Mouse (Mus musculus): ENCODE data around the gene Myo18a. TPM values are rescaled to one million over a fixed set of nuclear protein-coding genes. Genes with fewer than 3 reads are reported as not detected.
"Not testable (repeated sequence)": the region's sequence is repeated elsewhere in the genome, so short reads cannot be mapped to it uniquely, and the experiment has no call there.

Gene Myo18a
- polyA plus RNA-seq, 1 experiment from 2014 or later = 114 TPM

- no peak overlapping the region for H3K9ac ChIP-seq (ENCODE audit: low read length)
- WGBS = 0% methylated on average over 6 of the region's 6 CpGs
- no peaks in the 10 kb centered on the region for H3K27me3 ChIP-seq (ENCODE audit: control insufficient read depth, insufficient read depth, low read length)
- H3K4me3 ChIP-seq (ENCODE audit: control insufficient read depth in 1 of 2, insufficient read depth in 1 of 2, low read depth in 1 of 2, low read length in 2 of 2) = no peak overlapping the region
- H3K27ac ChIP-seq (replicated peaks in 1 of 2; ENCODE audit: control insufficient read depth in 1 of 2, insufficient read depth in 1 of 2, low read depth in 2 of 2, low read length in 2 of 2) = no peak overlapping the region
- no peaks in the 10 kb centered on the region for H3K36me3 ChIP-seq (ENCODE audit: control insufficient read depth, insufficient read depth, low read length)
- no peak for ATAC-seq (ENCODE audit: insufficient number of reproducible peaks, insufficient read depth, low FRiP score, low read depth)
- no peaks in the 10 kb centered on the region for H3K4me1 ChIP-seq (ENCODE audit: control insufficient read depth in 2 of 2, insufficient read depth in 2 of 2, low read length in 2 of 2)
- H3K4me2 ChIP-seq (ENCODE audit: low read length) = no peak overlapping the region
- H3K9me3 ChIP-seq (ENCODE audit: control insufficient read depth, low read length) = no peaks in the 10 kb centered on the region
Observed at GRCm38 (mm10) chr11:77737289-77737688, 25.8 kb upstream of the Myo18a start.

GRCm38 (mm10) chr11:77738555-77738954, 24.5 kb upstream of the Myo18a start:
- no peaks in the 10 kb centered on the region for H3K4me1 ChIP-seq (ENCODE audit: control insufficient read depth in 2 of 2, insufficient read depth in 2 of 2, low read length in 2 of 2)
- no peak overlapping the region for H3K27ac ChIP-seq (replicated peaks in 1 of 2; ENCODE audit: control insufficient read depth in 1 of 2, insufficient read depth in 1 of 2, low read depth in 2 of 2, low read length in 2 of 2)
- H3K9me3 ChIP-seq (ENCODE audit: control insufficient read depth, low read length) = no peaks in the 10 kb centered on the region
- H3K9ac ChIP-seq (ENCODE audit: low read length) = no peak overlapping the region
- H3K4me3 ChIP-seq (ENCODE audit: control insufficient read depth in 1 of 2, insufficient read depth in 1 of 2, low read depth in 1 of 2, low read length in 2 of 2) = no peak overlapping the region
- H3K36me3 ChIP-seq (ENCODE audit: control insufficient read depth, insufficient read depth, low read length) = no peaks in the 10 kb centered on the region
- H3K4me2 ChIP-seq (ENCODE audit: low read length) = no peak overlapping the region
- WGBS = 49% methylated on average over 7 of the region's 7 CpGs
- no peaks in the 10 kb centered on the region for H3K27me3 ChIP-seq (ENCODE audit: control insufficient read depth, insufficient read depth, low read length)
- ATAC-seq (ENCODE audit: insufficient number of reproducible peaks, insufficient read depth, low FRiP score, low read depth) = no peak

- no peak overlapping the region for H3K9ac ChIP-seq (ENCODE audit: low read length)
- H3K4me1 ChIP-seq (ENCODE audit: control insufficient read depth in 2 of 2, insufficient read depth in 2 of 2, low read length in 2 of 2) = no peaks in the 10 kb centered on the region
- no peak overlapping the region for H3K27ac ChIP-seq (replicated peaks in 1 of 2; ENCODE audit: control insufficient read depth in 1 of 2, insufficient read depth in 1 of 2, low read depth in 2 of 2, low read length in 2 of 2)
- no peaks in the 10 kb centered on the region for H3K9me3 ChIP-seq (ENCODE audit: control insufficient read depth, low read length)
- no peak overlapping the region for H3K4me3 ChIP-seq (ENCODE audit: control insufficient read depth in 1 of 2, insufficient read depth in 1 of 2, low read depth in 1 of 2, low read length in 2 of 2)
- no peak overlapping the region for H3K4me2 ChIP-seq (ENCODE audit: low read length)
- no peaks in the 10 kb centered on the region for H3K36me3 ChIP-seq (ENCODE audit: control insufficient read depth, insufficient read depth, low read length)
- no peak for ATAC-seq (ENCODE audit: insufficient number of reproducible peaks, insufficient read depth, low FRiP score, low read depth)
- no peaks in the 10 kb centered on the region for H3K27me3 ChIP-seq (ENCODE audit: control insufficient read depth, insufficient read depth, low read length)
- WGBS = 30% methylated on average over 6 of the region's 6 CpGs
Observed at GRCm38 (mm10) chr11:77743966-77744365, 19.1 kb upstream of the Myo18a start.

GRCm38 (mm10) chr11:77746652-77747051, 16.4 kb upstream of the Myo18a start:
- WGBS = 82% methylated on average over 4 of the region's 4 CpGs
- Histone ChIP-seq H3K4me1 (ENCODE audit: control insufficient read depth in 2 of 2, insufficient read depth in 2 of 2, low read length in 2 of 2) (no peaks in the 10 kb centered on the region), H3K9ac (ENCODE audit: low read length) (no peak overlapping the region), H3K27ac (replicated peaks in 1 of 2; ENCODE audit: control insufficient read depth in 1 of 2, insufficient read depth in 1 of 2, low read depth in 2 of 2, low read length in 2 of 2) (no peak overlapping the region), H3K4me3 (ENCODE audit: control insufficient read depth in 1 of 2, insufficient read depth in 1 of 2, low read depth in 1 of 2, low read length in 2 of 2) (no peak overlapping the region), H3K9me3 (ENCODE audit: control insufficient read depth, low read length) (no peaks in the 10 kb centered on the region), H3K36me3 (ENCODE audit: control insufficient read depth, insufficient read depth, low read length) (no peaks in the 10 kb centered on the region), H3K4me2 (ENCODE audit: low read length) (no peak overlapping the region), H3K27me3 (ENCODE audit: control insufficient read depth, insufficient read depth, low read length) (no peaks in the 10 kb centered on the region)
- no peak for ATAC-seq (ENCODE audit: insufficient number of reproducible peaks, insufficient read depth, low FRiP score, low read depth)

- ATAC-seq (ENCODE audit: insufficient number of reproducible peaks, insufficient read depth, low FRiP score, low read depth); H3K36me3 ChIP-seq (ENCODE audit: control insufficient read depth, insufficient read depth, low read length); H3K4me2 ChIP-seq (ENCODE audit: low read length); H3K9ac ChIP-seq (ENCODE audit: low read length); H3K27ac ChIP-seq (replicated peaks in 1 of 2; ENCODE audit: control insufficient read depth in 1 of 2, insufficient read depth in 1 of 2, low read depth in 2 of 2, low read length in 2 of 2); H3K9me3 ChIP-seq (ENCODE audit: control insufficient read depth, low read length); H3K4me3 ChIP-seq (ENCODE audit: control insufficient read depth in 1 of 2, insufficient read depth in 1 of 2, low read depth in 1 of 2, low read length in 2 of 2); H3K4me1 ChIP-seq (ENCODE audit: control insufficient read depth in 2 of 2, insufficient read depth in 2 of 2, low read length in 2 of 2); H3K27me3 ChIP-seq (ENCODE audit: control insufficient read depth, insufficient read depth, low read length): not testable (repeated sequence)
- 87% methylated on average over 13 of the region's 15 CpGs for WGBS
Observed at GRCm38 (mm10) chr11:77747103-77747502, 15.9 kb upstream of the Myo18a start.

- 81% methylated on average over 5 of the region's 5 CpGs for WGBS
Observed at GRCm38 (mm10) chr11:77748996-77749395, 14.1 kb upstream of the Myo18a start.

GRCm38 (mm10) chr11:77752525-77752924, 10.5 kb upstream of the Myo18a start:
- Histone ChIP-seq H3K9ac (ENCODE audit: low read length) (no peak overlapping the region), H3K4me3 (ENCODE audit: control insufficient read depth in 1 of 2, insufficient read depth in 1 of 2, low read depth in 1 of 2, low read length in 2 of 2) (no peak overlapping the region), H3K27me3 (ENCODE audit: control insufficient read depth, insufficient read depth, low read length) (no peaks in the 10 kb centered on the region), H3K36me3 (ENCODE audit: control insufficient read depth, insufficient read depth, low read length) (no peaks in the 10 kb centered on the region), H3K9me3 (ENCODE audit: control insufficient read depth, low read length) (no peaks in the 10 kb centered on the region), H3K4me1 (ENCODE audit: control insufficient read depth in 2 of 2, insufficient read depth in 2 of 2, low read length in 2 of 2) (no peaks in the 10 kb centered on the region), H3K27ac (replicated peaks in 1 of 2; ENCODE audit: control insufficient read depth in 1 of 2, insufficient read depth in 1 of 2, low read depth in 2 of 2, low read length in 2 of 2) (no peak overlapping the region), H3K4me2 (ENCODE audit: low read length) (no peak overlapping the region)
- ATAC-seq (ENCODE audit: insufficient number of reproducible peaks, insufficient read depth, low FRiP score, low read depth) = no peak
- 62% methylated on average over 5 of the region's 5 CpGs for WGBS

More at GRCm38 (mm10) chr11:77748996-77749395, 14.1 kb upstream of the Myo18a start:
- Histone ChIP-seq H3K4me1 (ENCODE audit: control insufficient read depth in 2 of 2, insufficient read depth in 2 of 2, low read length in 2 of 2) (no peaks in the 10 kb centered on the region), H3K4me2 (ENCODE audit: low read length) (no peak overlapping the region), H3K27me3 (ENCODE audit: control insufficient read depth, insufficient read depth, low read length) (no peaks in the 10 kb centered on the region), H3K9me3 (ENCODE audit: control insufficient read depth, low read length) (no peaks in the 10 kb centered on the region), H3K4me3 (ENCODE audit: control insufficient read depth in 1 of 2, insufficient read depth in 1 of 2, low read depth in 1 of 2, low read length in 2 of 2) (no peak overlapping the region), H3K36me3 (ENCODE audit: control insufficient read depth, insufficient read depth, low read length) (no peaks in the 10 kb centered on the region), H3K27ac (replicated peaks in 1 of 2; ENCODE audit: control insufficient read depth in 1 of 2, insufficient read depth in 1 of 2, low read depth in 2 of 2, low read length in 2 of 2) (no peak overlapping the region), H3K9ac (ENCODE audit: low read length) (no peak overlapping the region)
- no peak for ATAC-seq (ENCODE audit: insufficient number of reproducible peaks, insufficient read depth, low FRiP score, low read depth)

- Histone ChIP-seq H3K4me1 (ENCODE audit: control insufficient read depth in 2 of 2, insufficient read depth in 2 of 2, low read length in 2 of 2) (no peaks in the 10 kb centered on the region), H3K36me3 (ENCODE audit: control insufficient read depth, insufficient read depth, low read length) (no peaks in the 10 kb centered on the region), H3K9ac (ENCODE audit: low read length) (no peak overlapping the region), H3K27me3 (ENCODE audit: control insufficient read depth, insufficient read depth, low read length) (no peaks in the 10 kb centered on the region), H3K4me3 (ENCODE audit: control insufficient read depth in 1 of 2, insufficient read depth in 1 of 2, low read depth in 1 of 2, low read length in 2 of 2) (no peak overlapping the region), H3K27ac (replicated peaks in 1 of 2; ENCODE audit: control insufficient read depth in 1 of 2, insufficient read depth in 1 of 2, low read depth in 2 of 2, low read length in 2 of 2) (no peak overlapping the region), H3K4me2 (ENCODE audit: low read length) (no peak overlapping the region), H3K9me3 (ENCODE audit: control insufficient read depth, low read length) (no peaks in the 10 kb centered on the region)
- WGBS = 47% methylated on average over 3 of the region's 3 CpGs
- ATAC-seq (ENCODE audit: insufficient number of reproducible peaks, insufficient read depth, low FRiP score, low read depth) = no peak
Observed at GRCm38 (mm10) chr11:77753469-77753868, 9.6 kb upstream of the Myo18a start.
